Mouse (Mus musculus): Measurements from ENCODE around the gene Fshr.
"Not testable (repeated sequence)": the region's sequence is repeated elsewhere in the genome, so short reads cannot be mapped to it uniquely, and the experiment has no call there.

Gene Fshr

DNA sequence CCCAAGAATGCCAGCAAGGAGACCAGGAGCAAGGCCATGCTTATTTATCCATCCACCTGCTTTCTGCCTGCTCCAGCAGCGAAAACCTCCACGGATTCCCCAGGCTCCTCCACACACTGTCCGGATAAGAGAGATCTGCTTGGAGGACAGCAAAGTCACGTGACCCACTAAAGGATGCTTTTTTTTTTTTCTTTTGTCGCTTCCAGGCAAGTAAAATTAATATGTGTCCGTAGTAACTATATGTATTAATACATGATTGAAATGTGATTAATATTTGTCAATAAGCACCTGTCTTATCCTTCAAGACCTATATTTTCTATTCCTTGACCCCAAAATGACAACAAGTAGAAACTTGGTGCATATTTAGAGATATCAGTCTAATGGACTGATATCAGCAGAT lies at the start of gene Fshr:
Gene Fshr, minus strand, starts transcription at position 101 of the 400 bp plus-strand sequence.
- no peak for DNase-seq (ENCODE audit: low read depth, low spot score)

DNA sequence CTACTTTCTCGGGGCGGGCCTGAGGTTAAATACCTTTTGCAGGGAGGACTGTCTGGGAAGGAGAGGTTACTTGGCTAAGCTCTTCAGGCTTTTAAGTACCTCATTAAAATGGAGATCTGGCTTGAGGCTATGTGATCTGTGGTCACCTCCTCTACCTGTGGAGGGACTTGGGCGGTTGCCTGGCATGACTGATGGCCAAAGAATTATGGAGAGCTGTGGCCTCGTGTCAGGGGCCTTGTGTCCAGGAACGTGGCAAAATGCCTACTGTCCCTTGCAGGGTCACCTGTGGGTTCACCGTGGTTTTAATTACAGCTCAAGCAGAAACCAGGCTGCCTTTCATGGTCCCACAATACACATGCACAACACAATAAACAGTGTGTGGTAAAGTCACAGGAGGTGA lies 1.7 kb upstream of the Fshr start:
- no peak for DNase-seq (ENCODE audit: low read depth, low spot score)

DNA sequence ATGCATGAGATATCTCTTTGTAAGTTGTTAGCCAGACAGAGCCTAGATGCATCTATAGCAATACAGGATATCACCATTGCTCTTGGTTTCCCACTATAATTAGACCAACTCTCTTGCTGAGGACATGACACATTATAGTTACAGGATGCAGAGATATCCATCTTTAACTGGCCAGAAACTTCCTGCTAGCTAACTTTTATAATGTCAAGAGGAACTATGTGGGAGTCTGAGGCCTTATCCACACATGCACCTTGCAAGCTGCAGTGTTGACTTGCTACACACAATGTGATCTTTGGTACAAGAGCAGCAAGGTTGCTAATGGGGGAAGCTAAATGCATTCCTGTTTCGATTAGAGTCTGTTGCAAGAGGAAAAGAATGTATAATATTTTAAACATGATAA lies 26.9 kb downstream of the Fshr start:
- no peak for DNase-seq (ENCODE audit: low read depth, low spot score)

DNA sequence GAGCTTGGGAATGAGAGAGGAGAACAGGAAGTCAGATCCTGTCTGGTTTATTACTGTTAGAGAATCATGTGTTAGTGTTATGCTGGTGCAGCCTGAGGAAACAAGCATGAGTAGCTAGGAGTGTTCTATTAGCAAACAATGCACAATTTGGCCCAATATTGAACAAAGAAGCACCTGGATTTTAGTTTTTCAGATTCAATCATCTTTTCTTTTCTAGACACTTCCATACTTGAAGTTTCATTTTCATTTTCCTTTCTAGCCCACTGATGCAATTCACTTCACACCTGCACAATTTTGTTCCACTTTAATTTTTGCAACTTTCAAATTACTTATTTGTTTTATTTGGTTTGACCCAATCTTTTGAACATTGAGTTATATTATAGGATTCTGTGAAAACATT lies 35.7 kb downstream of the Fshr start:
- DNase-seq (ENCODE audit: low read depth, low spot score) = no peak

DNA sequence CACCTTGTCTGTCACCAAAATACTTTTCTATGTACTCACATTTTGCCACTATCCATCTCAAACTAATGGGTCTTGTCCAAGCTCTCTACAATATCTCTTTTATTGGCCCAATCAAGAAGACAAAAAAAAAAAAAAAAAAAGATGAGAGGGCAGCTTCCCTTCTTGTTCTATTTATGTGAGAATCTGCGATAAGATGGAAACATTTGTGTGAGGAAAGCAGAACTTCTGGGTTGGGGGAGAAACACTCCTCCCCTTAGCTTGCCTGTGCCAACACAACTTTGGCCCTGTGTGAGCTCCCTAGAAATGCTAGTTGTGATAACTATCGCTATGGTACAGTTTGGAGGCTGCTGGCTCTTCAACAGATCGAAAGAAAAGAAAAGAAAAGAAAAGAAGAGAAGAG lies 38.0 kb downstream of the Fshr start:
- DNase-seq (ENCODE audit: low read depth, low spot score) = no peak

DNA sequence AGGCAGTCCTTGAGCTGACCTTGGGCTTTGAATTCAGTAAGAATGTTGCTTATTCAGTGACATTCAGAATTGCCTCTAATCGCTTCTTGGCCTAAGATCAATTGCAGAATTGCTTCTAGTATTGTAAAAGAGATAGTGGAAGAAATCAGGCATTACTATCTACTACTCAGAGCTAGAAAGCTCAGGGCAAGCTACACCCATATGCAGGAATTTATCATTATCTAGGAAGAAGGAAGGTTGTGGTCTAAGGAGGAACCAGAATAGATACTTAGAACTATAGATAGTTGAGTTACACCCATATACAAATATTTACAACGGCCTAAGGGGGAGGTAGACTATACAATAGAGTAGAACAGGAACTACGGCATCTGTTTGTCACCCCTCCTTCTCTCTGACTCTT lies 41.1 kb downstream of the Fshr start:
- DNase-seq (ENCODE audit: low read depth, low spot score) = not testable (repeated sequence)

DNA sequence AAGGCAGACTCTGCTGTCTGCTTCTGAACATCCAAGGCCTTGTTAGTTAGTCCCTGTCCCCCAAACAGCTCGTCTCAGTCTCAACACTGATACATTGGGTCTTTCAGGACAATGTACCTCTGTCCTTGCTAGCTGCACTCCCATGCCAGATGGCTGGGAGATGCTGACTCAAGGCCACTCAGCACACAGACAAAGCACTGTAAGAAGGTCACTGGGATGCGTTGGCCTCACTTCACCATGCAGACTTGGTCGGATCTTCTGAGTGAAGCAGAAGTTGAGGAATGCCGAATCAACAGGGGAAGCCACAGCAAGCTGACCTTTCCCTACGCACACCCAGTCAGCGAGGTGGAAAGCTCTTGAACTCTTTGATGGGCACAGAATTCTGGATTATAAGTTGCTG lies 55.7 kb downstream of the Fshr start:
- DNase-seq (ENCODE audit: low read depth, low spot score) = peak; percentile 1

DNA sequence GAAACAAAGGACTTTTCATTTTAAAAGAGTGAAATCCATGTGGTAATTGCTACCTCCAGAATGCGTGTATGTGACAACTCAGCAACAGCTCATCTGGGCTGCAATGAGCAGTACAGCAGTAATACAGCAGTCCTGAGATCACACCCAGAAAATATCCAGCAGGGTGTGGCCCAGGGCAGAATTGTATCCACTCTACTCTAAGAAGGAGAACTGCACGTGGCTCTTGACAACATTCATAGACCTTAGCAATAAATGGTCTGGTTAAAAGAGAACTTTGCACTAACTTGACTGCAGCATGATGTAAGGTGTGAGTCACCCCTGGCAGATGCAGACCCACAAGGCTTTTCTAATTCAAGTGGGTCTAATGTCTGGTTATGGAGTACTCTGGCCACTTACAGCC lies 80.5 kb downstream of the Fshr start:
- DNase-seq (ENCODE audit: low read depth, low spot score) = no peak

DNA sequence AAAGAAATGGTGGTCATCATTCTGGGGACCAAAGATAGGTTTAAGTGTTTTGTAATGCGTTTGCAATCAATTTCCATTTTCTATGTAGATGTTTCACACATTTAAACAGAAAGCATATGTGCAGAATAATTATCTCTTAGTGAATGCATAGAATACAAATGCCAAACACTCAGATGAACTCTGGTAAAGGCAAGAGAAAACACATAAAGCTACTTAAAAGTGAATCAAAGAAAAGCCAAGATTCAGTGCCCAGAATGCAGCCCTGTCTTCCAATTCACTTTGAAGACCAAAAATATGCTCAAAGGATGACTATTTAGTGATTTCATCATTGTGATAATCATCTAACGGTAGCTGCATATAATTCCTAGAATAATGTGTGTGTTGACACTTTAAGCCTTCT lies 81.2 kb downstream of the Fshr start:
- DNase-seq (ENCODE audit: low read depth, low spot score) = no peak

DNA sequence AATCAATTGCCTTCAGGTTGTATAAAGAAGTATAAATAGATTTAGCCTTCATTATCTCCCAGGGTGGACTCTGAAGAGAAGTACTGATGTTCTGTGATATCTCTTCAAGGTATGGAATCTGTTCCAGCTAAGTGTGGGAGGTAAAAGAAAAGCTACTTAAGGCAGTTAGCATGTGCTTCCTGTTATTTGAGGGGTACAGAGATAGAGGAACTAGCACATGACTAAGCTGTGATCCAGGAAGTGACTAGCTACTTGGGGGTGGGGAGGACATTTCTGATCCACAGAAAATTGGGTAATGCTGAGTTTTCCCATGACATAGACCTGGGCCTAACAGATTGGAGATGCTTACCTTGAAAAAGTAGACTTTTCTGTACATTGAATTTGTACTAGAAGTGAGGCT lies 86.5 kb downstream of the Fshr start:
- no peak for DNase-seq (ENCODE audit: low read depth, low spot score)

DNA sequence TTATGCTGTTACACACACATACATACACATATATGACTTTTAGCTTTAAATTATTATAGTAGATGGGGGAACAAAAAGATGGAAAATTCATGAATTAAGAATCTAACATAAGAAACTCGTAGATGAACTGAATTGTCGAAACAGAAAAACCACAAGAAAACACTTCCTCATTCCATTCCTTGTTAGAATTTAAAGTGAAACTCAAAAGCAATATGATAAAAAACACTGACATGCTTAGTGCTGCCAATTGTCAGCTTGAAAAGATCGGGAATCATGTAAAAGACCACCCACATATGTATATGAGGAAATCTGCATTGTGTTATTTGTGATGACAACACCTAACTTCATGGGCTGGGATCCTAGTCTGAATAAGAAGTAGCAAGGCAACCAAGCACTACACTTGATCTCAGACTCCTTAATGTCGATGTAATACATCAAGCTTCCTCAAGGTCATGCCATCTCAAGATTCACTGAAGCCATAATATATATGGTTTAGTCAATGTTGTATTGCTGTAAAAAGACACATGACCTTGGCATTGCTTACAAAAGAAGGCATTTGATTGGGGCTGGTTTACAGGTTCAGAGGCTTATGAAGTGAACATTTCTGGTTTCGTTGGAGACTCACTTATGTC lies 99.6 kb downstream of the Fshr start:
- no peak for DNase-seq (ENCODE audit: low read depth, low spot score)

DNA sequence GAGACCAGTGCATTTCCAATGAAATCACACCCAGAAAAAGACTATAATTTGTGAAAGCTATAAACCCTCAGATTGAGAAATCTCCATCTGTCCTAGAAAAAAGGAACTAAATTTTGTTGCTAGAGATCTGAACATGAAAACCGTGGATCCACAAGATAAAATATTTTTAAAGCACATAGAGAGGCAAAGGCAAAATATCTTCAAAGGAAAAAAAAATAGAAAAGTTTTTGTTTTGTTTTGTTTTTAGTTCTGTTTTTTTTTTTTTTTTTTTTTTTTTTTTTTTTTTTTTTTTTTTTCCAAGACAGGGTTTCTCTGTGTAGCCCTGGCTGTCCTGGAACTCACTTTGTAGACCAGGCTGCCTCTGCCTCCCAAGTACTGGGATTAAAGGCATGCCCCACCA lies 100.7 kb downstream of the Fshr start:
- not testable (repeated sequence) for DNase-seq (ENCODE audit: low read depth, low spot score)

DNA sequence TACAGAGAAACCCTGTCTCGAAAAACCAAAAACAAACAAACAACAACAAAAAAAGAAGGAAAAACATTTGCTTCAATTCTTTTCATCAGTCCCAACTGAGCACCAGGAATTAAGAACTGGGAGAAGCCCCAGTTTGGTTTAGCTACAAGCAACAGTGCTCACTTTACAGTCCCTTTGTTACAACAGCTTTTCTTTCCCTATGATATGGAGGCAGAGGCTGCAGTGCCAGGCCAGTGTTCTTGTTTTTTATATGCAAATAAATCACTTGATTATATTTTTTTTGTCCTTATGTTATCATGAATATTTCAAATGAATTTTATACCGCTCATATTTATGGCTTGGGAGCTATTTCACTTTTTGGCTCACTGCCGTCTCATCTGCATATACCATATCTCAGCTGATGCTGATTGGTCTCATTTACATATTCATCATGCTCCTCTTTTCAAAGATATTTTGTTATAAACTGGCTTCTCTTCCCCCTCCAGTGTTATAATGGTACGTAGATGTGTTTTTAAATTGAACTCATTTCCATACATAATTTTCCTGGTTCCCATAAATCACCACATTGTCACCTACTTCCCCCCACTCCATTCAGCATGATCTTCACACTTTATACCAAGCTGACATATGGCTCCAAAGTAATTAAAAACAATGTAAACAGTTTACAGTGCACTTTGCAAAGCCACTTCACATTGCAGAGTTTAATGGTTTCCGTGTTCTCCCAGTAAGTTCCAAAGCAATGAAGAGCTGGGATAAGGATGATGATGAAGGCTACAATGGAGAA lies 110.6 kb downstream of the Fshr start:
- DNase-seq (ENCODE audit: low read depth, low spot score) = no peak

DNA sequence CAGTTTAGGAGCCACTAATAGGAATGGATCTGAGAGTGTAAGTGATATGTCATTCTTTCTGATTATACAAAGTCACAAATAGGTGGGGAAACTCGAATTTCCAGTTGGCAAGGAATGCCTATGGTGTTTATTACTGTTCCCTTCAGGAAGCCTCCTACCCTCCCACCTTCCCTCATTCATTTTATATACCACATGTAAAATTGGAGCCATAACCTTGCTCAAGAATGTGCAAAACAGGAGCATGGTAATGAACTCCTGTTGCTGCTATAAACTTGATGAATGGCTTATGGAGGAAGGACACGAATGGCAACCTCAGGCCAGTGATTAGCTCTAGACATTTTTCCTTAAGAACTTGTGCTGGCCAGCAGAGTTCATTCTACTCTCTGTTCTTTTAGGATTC lies 117.6 kb downstream of the Fshr start:
- no peak for DNase-seq (ENCODE audit: low read depth, low spot score)

DNA sequence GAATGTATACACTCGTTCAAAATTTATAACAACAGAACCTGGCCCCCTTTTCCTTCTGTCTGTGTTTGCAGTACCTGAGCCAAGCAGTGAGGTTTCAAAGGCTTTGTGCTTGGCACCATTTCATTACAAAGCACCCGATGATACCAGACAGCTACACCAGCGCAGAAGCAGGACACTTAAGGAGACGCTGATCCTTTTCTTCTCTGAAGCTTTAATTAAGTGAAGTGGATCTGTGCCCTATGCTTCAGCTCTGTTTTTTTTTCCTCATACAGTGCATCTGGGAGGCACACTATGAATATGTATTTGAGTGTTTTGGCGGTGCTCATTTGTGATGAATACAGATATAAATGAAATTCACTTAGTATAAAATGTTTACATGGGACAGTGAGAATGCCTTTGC lies 120.8 kb downstream of the Fshr start:
- no peak for DNase-seq (ENCODE audit: low read depth, low spot score)

DNA sequence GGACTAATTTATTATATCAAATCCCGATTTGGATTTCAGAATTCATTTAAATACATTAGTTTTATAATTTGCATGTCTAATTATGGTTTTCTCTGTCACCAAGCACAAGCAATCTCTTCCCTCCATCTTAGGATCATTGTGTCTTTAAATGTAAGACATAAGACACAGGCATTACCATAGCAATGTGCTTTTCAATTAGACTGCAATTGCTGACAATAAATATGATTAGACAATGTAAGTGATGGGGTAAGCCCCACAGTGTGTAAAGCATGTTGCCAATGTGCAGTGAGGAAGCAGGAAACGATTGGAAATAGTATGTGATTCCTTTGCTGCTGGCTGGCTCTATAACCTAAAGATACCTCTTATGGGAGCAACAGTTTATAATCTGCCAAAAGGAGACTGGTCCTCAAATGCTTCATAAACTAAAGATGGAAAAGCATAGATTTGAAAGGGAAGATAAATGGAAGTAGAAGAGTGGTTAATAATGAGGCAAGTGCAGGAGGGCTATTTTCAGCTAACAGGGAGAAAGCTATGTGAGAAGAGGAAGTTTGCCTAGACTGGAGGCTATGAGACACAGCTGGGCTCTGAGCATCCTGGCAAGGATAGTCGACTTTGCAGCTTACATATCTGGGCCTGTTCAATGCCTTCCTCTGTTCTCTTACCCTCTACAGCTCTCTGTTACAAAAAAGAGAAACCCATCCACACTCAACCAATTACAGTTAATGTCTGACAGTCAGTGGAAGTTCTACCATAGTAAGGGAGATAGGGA lies 136.0 kb downstream of the Fshr start:
- no peak for DNase-seq (ENCODE audit: low read depth, low spot score)

DNA sequence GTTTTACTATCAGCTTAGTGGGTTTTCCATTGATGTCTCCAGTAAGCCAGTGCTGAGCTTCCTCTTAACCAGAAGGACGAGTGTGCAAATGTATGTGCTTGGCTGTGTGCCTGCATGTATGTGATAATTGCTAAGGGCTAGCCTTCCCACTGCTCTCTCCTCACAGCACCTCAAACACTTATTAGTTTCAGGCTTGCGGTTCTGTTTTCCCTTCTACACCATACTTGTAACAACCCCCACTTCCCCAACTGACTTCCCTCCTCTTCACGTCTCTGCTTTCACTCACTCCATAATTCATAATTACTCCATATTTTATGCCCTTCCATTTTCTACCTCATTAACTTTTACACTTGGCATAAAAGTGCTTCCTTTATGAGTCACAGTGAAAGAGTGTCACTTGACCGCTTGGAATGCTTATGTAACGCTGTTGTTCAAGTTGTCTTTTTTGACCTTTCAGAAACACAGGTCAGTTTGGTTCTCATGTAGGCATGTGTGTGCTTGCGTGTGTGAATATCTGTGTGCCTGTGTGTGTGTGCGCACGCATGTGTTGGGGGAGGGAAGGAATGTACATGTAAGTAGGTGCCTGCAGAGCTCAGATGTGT lies 138.0 kb downstream of the Fshr start:
- DNase-seq (ENCODE audit: low read depth, low spot score) = no peak

DNA sequence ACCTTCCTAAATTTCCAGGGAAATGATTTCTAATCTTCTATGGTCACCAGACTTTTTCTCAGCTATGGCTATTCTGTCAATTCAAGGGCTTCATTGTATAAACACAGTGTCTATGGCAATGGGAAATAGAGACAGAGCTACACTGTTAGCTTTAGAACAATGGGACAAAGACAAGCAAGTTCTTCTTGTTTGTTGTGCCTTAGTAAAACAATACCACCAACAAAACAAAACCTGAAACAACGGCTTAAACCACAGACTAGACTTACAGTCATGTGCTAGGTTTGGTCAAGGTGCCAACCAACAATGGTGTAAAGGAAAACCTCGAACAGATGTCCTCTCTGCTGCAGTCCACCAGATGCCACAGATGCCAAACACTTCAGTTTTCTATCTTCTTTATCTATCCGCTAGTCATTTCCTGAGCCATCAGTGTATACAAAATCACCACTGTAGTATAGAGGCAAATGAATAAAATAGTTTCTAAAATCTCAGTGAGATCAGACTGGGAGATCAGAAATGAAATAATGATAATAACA lies 149.4 kb downstream of the Fshr start:
- DNase-seq (ENCODE audit: low read depth, low spot score) = no peak

DNA sequence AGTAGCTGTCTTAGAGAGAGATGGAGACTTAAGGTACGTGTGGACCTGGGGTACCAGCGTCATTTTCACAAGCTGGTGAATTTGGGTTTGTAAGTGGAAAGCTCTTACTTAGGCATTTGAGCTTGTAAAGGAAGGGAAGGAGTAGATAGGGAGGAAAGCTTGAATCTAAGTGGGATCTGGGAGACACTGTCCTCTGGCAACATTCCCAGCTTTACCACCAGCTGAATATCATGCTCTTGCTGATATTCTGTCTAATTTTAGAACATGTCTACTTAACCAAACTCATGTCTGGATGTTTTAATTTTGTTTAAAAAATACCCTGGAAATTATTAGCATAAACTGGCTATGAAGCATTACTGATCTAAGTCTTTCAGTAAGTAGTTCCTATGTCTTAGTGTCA lies 151.4 kb downstream of the Fshr start:
- no peak for DNase-seq (ENCODE audit: low read depth, low spot score)

DNA sequence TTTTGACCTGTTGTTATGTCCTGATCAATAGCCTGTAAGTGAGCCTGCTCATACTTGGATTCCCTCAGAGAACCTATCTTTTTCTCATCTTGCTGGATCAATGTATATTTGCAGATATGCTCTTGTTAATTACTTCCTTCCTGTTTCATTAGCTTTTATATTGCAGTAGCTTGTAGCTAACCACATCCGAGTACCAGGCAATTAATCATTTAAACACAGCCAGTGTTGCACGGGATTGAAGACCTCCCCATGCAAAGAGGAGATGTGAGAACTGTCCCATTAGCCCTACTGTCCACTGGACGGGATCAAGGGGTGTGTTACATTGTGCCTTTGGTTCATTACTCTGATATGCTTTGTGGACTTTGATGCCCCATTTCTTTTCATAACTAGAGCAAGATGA lies 154.5 kb downstream of the Fshr start:
- DNase-seq (ENCODE audit: low read depth, low spot score) = no peak

DNA sequence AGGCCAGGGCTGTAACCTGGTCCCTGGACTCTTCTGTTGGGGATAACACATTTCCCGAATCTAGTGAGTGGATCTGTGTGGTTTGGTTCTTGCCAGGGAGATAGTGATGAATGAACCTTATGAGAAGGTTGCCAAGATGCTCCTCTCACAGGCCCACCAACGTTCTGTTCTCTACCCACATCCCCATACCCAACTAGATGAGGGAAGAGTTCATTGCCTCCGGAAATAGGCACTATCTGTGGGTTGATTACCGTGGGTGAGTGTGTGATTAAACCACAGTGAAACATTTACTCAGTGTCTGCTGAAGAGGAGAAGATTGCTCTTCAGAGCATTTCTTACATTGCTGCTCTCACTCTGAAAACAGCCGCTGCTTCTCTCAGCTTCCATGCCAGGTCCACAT lies 163.8 kb downstream of the Fshr start:
- DNase-seq (ENCODE audit: low read depth, low spot score) = no peak

DNA sequence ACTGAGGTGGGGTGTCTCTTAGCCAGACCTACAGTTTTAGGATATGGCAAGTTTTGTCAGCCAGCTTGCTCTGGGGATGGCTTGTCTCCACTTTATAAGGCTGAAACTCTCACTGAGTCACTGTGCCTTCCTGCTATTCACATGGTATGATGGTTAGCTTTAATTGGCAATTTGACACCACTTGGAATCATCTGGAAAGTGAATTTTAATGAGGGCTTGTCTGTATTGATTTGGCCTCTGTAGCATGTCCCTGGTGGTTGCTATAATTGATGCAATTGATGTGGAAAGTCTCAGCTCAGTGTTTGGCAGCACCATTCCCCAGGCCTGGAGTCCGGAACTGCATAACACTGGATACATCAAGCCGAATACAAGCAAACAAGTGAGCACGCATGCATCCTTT lies 164.4 kb downstream of the Fshr start:
- no peak for DNase-seq (ENCODE audit: low read depth, low spot score)

Measured in mesoderm, embryonic 11.5 days (tissue).